Mouse (Mus musculus) regulatory T cell (primary cell): ENCODE measurements around the gene Slc6a21.

Experiments
- in situ Hi-C: fragments of 300-600 bp; cut with MboI, MseI; formaldehyde crosslinking; loops from one replicate; pipeline ENCODE4 v1.15.1; 2025; ENCODE audit warnings: high pct_unique_total_duplicates

Gene Slc6a21

DNA sequence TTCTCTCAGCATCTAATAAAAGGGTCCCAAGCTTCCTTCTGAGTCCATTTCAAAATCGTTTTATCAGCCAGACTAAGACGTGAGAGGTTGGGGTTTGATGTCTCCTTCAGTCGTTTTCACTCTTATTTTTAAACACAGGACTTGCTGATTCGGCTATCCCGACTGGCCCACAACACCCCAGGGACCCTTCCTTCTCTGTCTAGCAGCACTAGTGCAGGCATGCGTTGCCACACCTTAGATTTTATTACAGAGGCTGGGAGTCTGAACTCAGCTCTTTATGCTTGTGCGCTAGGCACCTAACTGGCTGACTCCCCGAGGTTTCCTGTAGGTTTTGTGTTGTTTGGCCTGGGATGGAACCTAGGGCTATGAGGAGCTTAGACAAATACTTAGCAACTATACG is 36.2 kb downstream of the Slc6a21 start:
- in situ Hi-C loops, result no loop called here

DNA sequence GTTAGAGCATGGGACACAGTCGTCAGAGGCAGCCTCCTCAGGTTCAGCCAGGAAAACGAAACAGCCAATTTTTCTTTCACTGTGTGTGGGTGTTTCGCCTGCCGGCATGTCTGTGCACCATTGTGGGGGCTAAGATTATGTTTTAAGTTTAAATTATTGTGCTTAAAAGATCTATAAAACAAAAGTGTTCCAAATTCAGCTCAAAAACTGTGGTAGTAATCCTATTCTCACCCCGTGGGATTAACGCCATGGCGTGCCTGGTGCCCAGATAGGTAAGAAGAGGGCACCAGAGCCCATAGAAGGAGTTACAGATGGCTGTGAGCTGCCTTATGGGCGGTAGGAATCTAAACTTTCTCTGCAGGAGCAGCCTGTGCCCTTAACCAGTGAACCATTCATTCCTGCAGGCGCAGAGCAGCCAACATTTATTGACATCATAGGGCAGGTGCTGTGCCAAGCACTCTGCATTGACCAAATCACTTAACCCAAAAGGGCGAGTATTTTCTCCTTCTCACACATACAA is 37.9 kb downstream of the Slc6a21 start:
- in situ Hi-C loops, result no loop called here

DNA sequence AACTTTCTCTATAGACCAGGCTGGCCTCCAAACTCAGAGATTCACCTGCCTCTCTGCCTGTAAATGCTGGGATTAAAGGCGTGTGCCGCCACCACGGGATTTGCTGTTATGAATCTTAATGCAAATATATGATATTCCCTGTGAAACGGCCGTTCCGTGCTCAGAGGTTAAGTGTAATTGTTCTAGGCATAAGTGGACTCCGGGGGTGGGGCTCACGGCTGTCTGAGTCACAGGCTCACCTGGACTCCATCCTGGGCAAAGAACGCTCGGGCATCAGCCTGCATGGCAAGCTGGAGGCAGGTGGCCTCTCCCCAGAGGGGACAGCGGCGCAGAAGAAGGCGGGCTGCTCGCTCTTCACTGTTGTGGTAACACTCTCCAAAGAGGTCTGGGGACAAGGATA is 39.2 kb downstream of the Slc6a21 start:
- in situ Hi-C loops, result no loop called here

DNA sequence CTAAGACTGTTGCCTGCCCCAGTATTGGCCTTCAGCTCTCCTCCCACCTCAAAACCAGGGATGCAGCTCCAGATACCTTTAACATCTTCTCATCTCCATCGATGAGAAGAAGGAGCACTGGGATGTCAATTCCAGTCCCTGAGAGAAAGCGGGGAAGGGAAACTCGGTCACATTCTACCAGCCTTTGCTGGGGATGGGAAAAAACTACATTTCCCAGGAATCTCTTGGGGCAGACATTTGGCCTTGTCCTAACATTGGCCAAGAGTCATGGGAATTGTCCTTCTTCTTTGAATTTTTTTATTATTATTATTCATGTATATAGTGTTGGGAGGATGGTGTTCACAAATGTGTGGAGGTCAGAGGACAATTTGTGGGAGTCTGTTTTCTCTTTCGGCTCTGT is 44.9 kb downstream of the Slc6a21 start:
- in situ Hi-C loops, result no loop called here

DNA sequence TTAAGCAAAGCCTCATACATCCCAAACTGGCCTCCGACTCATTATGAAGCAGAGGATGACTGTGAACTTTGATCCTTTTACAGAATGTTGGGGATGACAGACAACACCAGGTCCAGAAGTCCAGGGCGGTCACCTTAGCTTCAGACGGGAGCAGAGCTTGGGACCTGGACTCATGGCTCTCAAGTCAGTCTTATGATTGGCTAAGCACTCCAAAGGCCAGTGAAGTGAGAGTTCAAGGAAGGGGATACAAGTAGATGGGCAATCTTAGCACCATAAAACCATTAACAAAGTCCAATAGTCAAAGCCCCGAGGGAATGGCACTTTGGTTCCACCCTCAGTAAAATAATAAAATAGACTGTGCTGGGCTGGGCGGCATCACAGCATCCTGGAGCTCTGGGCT is 45.8 kb downstream of the Slc6a21 start:
- in situ Hi-C loops, result no loop called here

DNA sequence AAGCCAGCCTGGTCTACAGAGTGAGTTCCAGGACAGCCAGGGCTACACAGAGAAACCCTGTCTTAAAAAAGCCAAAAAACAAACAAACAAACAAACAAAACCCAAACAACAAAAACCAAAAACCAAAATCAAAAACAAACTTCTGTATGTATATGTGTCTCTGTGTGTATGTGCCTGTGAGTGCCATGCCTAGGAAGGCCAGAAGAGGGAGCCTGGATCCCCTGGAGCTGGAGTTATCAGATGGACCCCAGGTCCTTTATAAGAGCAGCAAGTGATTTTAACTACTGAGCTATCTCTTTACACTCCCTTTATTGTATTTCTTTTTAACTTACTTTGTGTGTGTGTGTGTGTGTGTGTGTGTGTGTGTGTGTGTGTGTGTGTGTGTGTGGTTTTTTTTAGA is 48.5 kb downstream of the Slc6a21 start:
- in situ Hi-C loops, result no loop called here

DNA sequence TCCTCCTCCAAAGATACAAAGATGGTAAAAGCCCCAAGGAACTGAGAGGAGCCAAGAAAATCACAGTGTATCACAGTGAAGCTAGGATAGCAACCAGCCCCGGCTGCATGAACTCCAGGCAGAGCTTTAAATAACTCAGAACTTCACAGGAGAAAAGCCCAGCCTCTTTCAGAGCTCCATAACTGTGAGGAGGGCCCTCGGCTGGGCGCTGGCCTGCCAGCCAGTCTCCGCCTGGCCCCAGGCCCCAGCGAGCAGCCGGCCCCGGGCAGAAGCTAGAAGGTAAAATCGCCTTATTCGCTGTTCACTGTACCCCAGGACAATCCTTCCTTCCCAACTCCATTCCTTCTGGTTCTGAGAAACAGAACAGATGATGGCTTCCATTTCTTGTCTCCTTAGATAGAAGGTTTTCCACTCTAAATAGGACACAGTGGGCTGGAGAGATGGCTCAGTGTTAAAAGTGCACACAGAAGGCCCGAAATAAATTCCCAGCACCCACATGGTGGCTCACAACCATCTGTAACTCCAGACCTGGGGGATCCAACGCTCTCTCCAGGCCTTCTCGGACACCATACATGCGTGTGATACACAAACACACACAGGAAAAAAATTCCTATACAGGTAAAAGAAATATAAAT is 51.6 kb downstream of the Slc6a21 start:
- in situ Hi-C loops, result no loop called here

DNA sequence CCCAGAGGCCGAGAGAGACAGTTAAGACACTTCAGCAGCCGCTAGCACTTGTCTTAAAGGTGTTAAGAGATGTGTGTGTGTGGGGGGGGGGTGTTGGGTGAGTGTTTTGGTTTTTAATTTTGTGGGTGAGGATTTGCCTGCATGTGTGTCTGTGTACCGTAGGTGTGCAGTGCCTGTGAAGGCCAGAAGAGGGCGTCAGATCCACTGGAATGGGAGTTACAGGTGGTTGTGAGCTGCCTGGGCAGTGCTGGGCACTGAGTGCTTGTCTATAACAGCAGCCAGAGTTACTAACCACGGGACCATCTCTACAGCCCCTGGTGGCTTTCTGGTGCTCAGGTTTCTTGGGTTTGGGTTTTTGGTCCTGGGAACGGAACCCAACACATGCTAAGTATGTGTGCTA is 54.2 kb downstream of the Slc6a21 start:
- in situ Hi-C loops, result no loop called here

DNA sequence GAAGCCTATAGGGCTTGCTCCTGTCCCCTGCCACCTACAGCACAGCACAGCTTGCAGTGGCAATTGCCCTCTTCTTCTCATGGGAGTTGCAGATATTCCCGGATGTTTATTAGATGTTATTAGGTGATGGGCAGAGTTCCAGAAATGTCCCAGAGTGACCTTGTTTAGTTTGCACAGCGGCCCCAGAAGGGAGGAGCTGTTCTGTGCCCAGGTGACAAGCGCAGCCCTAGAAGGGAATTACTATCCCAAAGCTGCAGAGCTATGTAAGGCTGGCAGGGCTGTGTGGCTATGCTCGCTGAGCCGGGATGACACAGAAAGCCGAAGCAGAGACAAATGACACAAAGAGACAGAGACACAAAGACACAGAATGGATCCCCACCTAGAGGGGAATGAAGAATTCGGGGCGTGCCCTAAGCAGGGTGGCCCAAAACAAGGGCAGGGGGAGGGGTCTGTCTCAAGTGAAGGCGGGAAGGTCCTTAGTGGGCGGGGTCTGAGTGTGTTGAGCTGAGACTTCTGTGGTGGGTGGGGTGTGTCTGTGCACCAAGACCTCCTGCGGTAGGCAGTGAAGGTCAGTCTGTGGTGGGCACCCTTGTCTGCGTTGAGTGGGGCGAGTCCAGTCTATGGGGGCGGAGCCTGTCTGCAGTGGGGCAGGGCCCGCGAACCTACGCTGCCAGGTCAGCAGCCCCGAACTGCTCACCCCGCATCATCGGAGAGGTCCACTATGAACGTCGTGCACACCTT is 55.5 kb downstream of the Slc6a21 start:
- in situ Hi-C loops, result no loop called here

DNA sequence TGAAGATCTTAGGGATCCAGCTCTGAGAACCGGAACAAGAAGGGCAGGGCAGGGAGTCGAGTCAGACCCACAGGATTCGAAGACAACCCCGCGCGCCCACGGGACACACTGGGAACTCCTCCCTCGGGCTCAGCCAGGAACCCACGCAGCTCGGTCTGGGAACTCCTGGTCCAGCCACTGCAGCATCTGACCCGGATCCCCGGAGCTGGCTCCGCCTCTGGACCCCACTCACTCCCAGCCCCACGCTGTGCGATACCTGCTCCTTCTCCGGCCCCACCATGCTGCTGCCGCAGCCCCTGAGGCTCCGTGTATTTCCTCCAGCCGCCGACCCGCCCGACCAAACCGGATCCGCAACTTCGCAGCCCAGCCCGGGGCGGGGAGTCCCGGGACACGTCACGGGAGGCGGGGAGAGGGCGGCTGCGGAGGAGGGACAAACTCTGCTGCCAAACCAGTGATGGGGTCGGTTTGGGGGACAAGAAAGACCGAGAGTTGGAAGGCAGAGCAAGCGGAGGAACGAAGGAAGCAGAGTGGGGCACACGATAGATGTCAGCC is 56.2 kb downstream of the Slc6a21 start, which contains the start of gene Trpm4:
Gene Trpm4, minus strand, starts transcription at position 350 of the 552 bp plus-strand sequence.
- in situ Hi-C loops, result no loop called here

DNA sequence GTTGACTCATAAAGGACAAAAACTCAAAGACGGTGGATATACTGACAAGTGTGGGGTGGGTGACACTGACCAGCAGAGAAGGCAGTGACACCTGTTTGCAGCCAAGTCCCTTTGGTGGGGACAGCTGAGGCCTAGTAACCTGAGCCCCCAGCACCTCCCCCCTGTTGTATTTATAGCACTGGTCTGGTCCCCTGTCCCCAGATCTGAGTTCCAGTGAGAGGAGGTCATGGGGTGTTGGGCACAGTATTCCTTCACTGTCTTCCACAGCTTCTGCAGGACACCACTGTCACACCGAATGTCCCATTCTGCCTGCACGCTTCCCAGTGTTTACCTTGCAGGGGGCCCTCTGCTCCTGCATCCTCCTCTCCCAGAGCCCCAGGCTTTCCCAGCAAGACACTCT is 57.3 kb downstream of the Slc6a21 start:
- in situ Hi-C loops, result no loop called here

DNA sequence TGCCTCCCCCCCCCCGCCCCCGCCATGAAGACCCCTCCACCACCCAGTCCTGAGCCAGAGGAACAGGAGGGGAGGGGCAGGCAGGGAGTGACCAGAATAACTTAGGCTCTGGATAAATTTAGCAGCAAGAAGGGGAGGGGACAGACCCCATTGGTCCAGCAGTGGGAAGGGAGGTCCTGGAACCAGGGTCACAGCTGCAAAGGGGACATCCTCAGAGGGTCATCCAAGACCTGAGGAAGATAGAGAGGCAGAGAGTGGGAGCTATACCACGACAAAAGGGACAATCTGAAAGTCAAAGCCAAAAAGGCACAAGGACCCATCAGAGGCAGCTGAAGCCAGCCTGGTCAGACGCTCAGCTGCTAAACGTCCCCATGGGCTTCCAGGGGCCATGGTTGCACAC is 57.7 kb downstream of the Slc6a21 start, which contains the start of gene Hrc:
Gene Hrc, plus strand, starts transcription at position 235 of the 400 bp plus-strand sequence.
- in situ Hi-C loops, result no loop called here

DNA sequence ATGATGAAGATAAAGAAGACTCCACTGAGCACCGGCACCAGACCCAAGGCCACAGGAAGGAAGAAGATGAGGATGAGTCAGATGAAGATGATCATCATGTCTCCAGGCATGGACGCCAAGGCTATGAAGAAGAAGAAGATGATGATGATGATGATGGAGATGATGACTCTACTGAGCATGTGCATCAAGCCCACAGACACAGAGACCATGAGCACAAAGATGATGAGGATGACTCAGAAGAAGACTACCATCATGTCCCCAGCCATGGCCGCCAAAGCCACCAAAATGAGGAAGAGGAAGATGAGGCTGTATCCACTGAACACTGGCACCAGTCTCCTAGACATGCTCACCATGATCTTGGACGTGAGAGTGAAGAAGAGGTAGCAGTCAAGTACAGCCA is 59.0 kb downstream of the Slc6a21 start:
- in situ Hi-C loops, result no loop called here

DNA sequence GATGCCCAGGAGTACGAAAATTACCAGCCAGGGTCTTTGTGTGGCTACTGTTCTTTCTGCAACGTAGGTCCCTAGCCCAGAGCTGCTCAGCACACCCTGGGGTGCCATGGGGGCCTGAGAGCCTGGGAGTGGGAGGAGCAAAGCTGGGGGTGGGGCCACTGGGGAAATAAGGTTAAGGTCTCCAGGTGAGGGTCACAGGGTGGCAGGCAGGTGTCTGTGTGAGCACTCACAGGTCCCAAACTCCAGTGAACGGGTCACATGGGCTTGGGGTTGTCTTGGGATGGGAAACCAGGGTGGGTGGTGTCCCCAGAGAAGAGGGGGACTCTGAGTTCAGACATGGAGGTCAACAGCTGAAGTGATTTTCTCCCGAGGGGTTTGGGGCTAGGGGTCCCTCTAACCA is 60.2 kb downstream of the Slc6a21 start:
- in situ Hi-C loops, result no loop called here

DNA sequence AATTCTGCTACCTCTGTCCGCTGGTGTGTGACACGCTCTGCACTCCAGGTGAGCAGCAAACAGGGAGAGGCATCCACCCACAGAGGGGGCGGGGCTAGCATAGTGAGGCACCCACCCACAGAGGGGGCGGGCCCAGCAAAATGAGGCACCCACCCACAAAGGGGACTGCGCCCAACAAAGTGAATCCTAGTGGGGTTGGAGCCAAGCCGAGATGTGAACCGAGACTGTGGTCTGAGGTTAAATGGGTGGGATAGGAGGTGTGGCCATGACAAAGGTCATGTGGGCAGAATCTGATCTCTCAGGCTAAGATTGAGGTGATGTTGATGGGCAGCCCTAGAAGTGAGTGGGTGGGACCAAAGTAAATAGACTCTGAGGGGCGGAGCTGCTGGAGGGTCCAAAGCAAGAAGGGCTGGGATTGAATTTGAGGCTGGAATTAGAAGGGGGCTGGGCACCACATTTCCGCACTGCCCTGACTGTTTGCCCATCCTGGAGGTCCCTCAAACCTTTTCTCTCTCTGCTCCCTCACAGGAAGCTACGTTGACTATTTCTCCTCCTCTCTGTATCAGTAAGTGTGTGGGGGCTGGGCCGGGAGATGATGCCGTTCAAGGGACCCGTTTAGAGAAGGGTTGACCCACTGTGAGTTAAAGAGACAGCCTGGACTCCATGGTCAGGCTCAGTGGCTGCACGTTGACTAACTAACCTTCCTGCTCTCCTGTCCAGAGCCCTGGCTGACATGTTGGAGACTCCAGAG is 61.0 kb downstream of the Slc6a21 start:
- in situ Hi-C loops, result no loop called here
